Mouse (Mus musculus): ENCODE data around the gene 2300009A05Rik. TPM values are rescaled to one million over a fixed set of nuclear protein-coding genes. Genes with fewer than 3 reads are reported as not detected.

The 2300009A05Rik gene
- total RNA-seq, 1 experiment from 2014 or later: 4.2 TPM

GRCm38 (mm10) chr9:63356278-63356677, 42.8 kb downstream of the 2300009A05Rik start:
- ATAC-seq (replicated peaks in 1 of 2; ENCODE audit: insufficient read depth in 1 of 2, low FRiP score in 2 of 2, low TSS enrichment in 1 of 2, low read depth in 1 of 2, poor library complexity in 2 of 2, severe bottlenecking in 2 of 2): no peak

GRCm38 (mm10) chr9:63354168-63354567, 44.9 kb downstream of the 2300009A05Rik start:
- no peak for ATAC-seq (replicated peaks in 1 of 2; ENCODE audit: insufficient read depth in 1 of 2, low FRiP score in 2 of 2, low TSS enrichment in 1 of 2, low read depth in 1 of 2, poor library complexity in 2 of 2, severe bottlenecking in 2 of 2)

- ATAC-seq (replicated peaks in 1 of 2; ENCODE audit: insufficient read depth in 1 of 2, low FRiP score in 2 of 2, low TSS enrichment in 1 of 2, low read depth in 1 of 2, poor library complexity in 2 of 2, severe bottlenecking in 2 of 2): no peak
Measured at GRCm38 (mm10) chr9:63350030-63350429, 49.0 kb downstream of the 2300009A05Rik start.

- no peak for ATAC-seq (replicated peaks in 1 of 2; ENCODE audit: insufficient read depth in 1 of 2, low FRiP score in 2 of 2, low TSS enrichment in 1 of 2, low read depth in 1 of 2, poor library complexity in 2 of 2, severe bottlenecking in 2 of 2)
Measured at GRCm38 (mm10) chr9:63349241-63349640, 49.8 kb downstream of the 2300009A05Rik start.

- no peak for ATAC-seq (replicated peaks in 1 of 2; ENCODE audit: insufficient read depth in 1 of 2, low FRiP score in 2 of 2, low TSS enrichment in 1 of 2, low read depth in 1 of 2, poor library complexity in 2 of 2, severe bottlenecking in 2 of 2)
Measured at GRCm38 (mm10) chr9:63348146-63348545, 50.9 kb downstream of the 2300009A05Rik start.

- ATAC-seq (replicated peaks in 1 of 2; ENCODE audit: insufficient read depth in 1 of 2, low FRiP score in 2 of 2, low TSS enrichment in 1 of 2, low read depth in 1 of 2, poor library complexity in 2 of 2, severe bottlenecking in 2 of 2): no peak
Measured at GRCm38 (mm10) chr9:63346029-63346428, 53.0 kb downstream of the 2300009A05Rik start.

Other genes starting within 250 kb of the 2300009A05Rik start
- gene Map2k5, start 21.3 kb downstream of the 2300009A05Rik start, total RNA-seq (2017): 25.8 and 26.1 TPM in 2 replicates
- 0.40 TPM in 1 of 2 replicates, not detected in the other for gene Iqch, start 203.2 kb upstream of the 2300009A05Rik start, total RNA-seq (2017)
- 27.4 and 42.5 TPM in 2 replicates for gene Aagab, start 203.4 kb upstream of the 2300009A05Rik start, total RNA-seq (2017)